Mouse (Mus musculus): ENCODE measurements at regions not wholly inside any gene's neighbourhood (a gene's known extent, or its start where the extent isn't known, plus 50 kb on each side); places are given as distances from the start of the nearest gene placed in this dataset.
A peak's percentile ranks its signal among the peaks of the same experiment; 100 is the strongest.

DNA sequence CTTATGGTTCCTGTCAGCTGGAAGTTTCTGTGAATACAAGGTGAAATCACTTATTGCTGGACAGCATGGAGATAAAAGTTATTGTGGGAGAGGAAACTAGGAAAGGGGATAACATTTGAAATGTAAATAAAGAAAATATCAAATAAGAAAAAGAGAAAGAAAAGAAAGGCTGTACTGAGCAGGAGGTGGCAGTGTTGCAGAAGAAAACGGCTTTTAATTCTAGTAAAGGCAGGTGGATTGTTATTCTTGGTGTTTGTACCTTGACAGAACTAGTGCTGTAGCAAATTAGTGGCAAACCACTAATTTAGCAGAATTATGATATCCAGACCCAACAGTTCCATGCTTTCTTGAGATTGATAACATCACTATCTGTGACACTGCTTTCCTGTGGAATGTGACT lies 52.6 kb downstream of the Gm10358 start:
- DNase-seq (ENCODE audit: low read depth, low spot score), result no peak

DNA sequence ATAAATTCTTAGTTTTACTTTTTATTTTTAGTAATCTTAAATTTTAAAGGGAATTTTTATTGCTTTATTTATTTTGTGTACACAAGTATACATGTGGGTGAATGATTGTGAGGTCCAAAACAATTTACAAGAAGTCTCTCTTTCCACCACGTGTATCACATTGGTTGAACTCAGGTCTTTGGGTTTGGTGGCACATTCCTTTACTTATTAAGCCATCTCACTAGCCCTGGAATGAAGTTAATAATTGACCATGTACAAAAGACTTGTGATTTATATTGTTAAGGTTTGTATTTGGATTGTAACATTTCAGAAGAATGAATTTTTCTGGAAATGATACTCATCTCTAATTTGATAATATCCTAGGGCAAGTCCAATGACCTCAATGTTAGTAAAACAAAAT lies 56.2 kb downstream of the Gm10358 start:
- DNase-seq (ENCODE audit: low read depth, low spot score), result no peak

DNA sequence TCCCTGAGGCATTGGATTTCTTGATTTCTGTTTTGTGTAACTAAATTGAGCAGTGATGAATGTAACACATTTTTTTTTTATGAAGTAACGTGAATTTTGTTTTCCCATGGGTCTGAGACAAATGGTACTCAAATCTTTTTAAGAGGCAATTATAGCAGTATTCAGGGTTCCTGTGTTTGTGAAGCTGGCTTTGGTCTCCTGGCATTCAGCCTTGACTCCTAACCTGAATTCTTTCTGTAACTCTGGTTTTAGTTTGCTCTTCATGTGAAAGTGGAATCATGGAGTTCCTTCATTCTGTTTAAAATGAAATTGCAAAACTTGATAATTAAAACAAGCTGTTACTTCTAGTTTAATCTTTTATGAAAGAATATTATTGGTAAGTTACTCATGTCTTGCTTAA lies 58.3 kb downstream of the Gm10358 start:
- no peak for DNase-seq (ENCODE audit: low read depth, low spot score)

DNA sequence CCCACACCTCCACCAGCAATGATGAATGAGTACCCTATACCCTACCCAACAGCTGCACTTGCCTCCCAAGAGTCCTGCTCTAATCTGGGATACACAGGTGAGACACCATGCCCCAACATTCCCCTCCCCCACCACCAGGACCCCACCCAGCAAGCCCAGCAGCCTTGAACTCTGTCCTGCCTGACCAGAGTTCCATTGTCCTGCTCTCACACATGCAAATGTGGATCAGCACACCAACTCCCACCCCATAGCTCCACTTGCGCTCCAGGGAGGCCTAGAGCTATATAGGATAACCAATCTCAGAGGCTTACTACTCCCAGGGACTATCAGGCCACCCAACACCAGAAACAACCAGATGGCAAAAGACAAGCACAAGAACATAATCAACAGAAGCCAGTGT lies 85.8 kb downstream of the Gm10358 start:
- DNase-seq (ENCODE audit: low read depth, low spot score), result no peak

DNA sequence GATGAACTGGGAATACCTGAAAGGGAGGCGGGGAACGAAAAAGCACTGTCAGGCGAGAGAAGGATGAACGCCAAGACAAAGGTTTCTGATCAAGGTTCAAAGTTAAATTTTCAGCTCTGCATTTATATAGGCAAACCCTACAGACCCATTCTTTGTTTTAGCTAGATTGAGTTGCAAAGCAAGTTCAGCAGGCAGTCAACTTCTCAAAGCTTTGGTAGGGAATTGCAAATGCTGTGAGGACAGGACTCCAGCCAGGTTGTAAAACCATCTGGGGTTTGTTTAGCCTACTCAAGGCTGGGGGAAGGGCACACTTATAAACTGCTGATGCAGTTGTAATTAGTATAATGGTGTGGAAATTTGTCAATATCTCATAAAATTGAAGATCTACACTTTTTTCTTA lies 87.9 kb downstream of the Gm10358 start:
- DNase-seq (ENCODE audit: low read depth, low spot score), result no peak

DNA sequence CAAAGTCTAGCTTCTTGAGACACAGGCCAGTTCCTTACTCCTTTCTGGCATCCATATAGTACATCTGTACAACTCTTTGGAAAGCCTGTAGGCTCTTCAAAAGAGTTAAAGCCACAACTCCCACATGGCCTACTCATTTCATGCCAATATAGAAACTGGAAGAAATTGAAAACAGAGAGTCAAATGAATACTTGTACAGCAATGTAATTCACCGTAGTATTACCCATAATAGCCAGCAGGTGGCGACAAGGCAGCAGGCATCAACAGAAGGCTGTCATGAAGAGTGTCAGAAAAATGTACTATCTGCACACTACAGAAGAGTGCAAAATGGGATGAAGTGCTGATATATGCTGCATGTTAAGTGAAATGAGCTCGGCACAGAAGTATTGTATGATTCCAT lies 90.5 kb downstream of the Gm10358 start:
- DNase-seq (ENCODE audit: low read depth, low spot score), result peak; percentile 28

GRCm38 (mm10) chr8:75309463-75309862 lies 95.7 kb downstream of the Rasd2 start:
- no peak for DNase-seq (ENCODE audit: low read depth, low spot score)

- DNase-seq (ENCODE audit: low read depth, low spot score), result no peak
Observed at GRCm38 (mm10) chr8:75291921-75292320, 78.2 kb downstream of the Rasd2 start.

DNA sequence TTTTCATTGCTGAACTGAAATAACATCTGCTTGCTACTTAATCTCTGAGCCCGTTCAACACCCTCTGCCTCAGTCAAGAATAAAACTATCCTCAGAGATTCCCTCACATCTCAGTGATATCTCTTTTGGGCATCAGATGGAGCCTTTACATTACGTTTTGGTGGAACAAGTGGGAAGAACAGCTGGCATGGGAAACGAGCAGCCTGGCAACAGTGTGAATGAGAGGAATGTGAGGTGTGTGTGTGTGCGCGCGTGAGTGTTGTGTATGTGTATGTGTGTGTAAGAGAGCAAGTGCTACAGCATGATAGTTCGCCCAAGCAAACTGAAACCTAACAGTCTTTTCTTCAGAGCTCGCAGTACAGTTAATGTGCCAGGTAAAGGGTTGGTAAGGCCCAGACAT lies 76.2 kb downstream of the Rasd2 start:
- DNase-seq (ENCODE audit: low read depth, low spot score), result no peak
